Mouse (Mus musculus): ENCODE data around the gene Esp4. TPM values are rescaled to one million over a fixed set of nuclear protein-coding genes. Genes with fewer than 3 reads are reported as not detected.
"Not testable (repeated sequence)": the region's sequence is repeated elsewhere in the genome, so short reads cannot be mapped to it uniquely, and the experiment has no call there.

Gene Esp4
- polyA plus RNA-seq (2016; fragmentation: Nextera tagmentation; extraction: Ambion mirVana): not detected in 2 replicates

GRCm38 (mm10) chr17:40598294-40598693 is at the start of gene Esp4:
Gene Esp4 (plus strand): TSS chr17:40598594.
- no peak within 1 kb of the TSS for H3K27ac ChIP-seq
- no peaks in the 10 kb centered on the region for H3K4me1 ChIP-seq
- H3K9me3 ChIP-seq (replicated peaks): no peaks in the 10 kb centered on the region
- no peak within 1 kb of the TSS for H3K4me2 ChIP-seq
- no peak for ATAC-seq
- no peak within 1 kb of the TSS for H3K4me3 ChIP-seq
- no peaks in the 10 kb centered on the region for H3K36me3 ChIP-seq
- no peak within 1 kb of the TSS for H3K9ac ChIP-seq
- H3K27me3 ChIP-seq (replicated peaks): no peaks in the 10 kb centered on the region

GRCm38 (mm10) chr17:40553470-40553869 is 44.9 kb upstream of the Esp4 start:
- Histone ChIP-seq H3K27ac (no peak overlapping the region), H3K36me3 (no peaks in the 10 kb centered on the region), H3K4me1 (no peaks in the 10 kb centered on the region), H3K4me2 (no peak overlapping the region), H3K9ac (no peak overlapping the region), H3K27me3 (replicated peaks) (no peaks in the 10 kb centered on the region), H3K9me3 (replicated peaks) (no peaks in the 10 kb centered on the region), H3K4me3 (no peak overlapping the region)
- WGBS (ENCODE audit: insufficient replicate concordance): 69% methylated on average over 1 of the region's 1 CpGs
- no peak for ATAC-seq

DNA sequence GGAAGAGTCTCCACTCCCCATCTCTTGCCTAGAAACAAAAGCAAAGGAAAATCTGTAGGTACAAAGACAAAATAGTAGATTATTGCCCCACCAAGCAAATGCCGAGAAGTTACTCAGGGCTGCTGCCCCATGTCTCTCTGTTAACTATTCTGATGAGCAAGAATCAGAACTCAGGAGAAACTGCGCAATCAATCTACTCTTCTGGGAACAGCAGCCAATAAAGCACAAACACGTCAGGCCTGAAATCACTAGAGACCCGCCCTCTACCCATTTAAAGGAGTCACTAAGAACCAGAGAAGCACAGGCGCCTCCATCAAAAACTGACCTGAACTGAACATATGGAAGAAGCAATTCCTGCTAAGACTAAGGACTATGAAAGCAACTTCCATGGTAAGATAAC is 37.2 kb upstream of the Esp4 start, which contains the start of gene Esp6:
TSS of gene Esp6 (plus strand) at position 301 of the 400 bp plus-strand sequence.
- H3K27ac ChIP-seq: no peak within 1 kb of the TSS
- ATAC-seq: no peak
- no peak within 1 kb of the TSS for H3K4me3 ChIP-seq
- WGBS (ENCODE audit: insufficient replicate concordance): 68% methylated on average over 5 of the region's 5 CpGs
- no peaks in the 10 kb centered on the region for H3K9me3 ChIP-seq (replicated peaks)
- no peak within 1 kb of the TSS for H3K9ac ChIP-seq
- H3K4me2 ChIP-seq: no peak within 1 kb of the TSS
- H3K36me3 ChIP-seq: no peaks in the 10 kb centered on the region
- H3K4me1 ChIP-seq: no peaks in the 10 kb centered on the region
- no peaks in the 10 kb centered on the region for H3K27me3 ChIP-seq (replicated peaks)

DNA sequence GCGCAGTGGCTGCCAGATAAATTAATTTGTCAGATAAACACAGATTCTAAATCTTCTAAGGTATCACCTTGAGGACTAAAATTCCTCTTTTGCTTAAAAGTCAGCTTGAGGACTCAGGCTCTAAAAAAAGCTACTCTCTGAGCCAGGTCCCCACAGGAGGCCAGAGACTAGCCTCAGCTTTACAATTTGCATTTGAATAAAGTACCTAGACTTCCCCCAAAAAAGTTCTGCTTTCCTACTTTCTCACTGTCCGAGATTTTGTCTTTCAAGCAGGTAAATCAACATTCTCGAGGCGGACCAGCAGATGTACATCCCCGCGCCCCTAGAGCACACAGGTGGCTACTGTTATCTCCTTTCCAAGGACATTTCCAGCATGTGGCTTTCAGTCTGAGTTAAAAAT is 14.5 kb upstream of the Esp4 start:
- not testable (repeated sequence) for H3K27me3 ChIP-seq (replicated peaks); H3K36me3 ChIP-seq; H3K4me2 ChIP-seq; H3K9ac ChIP-seq; ATAC-seq; H3K4me3 ChIP-seq; H3K27ac ChIP-seq; H3K9me3 ChIP-seq (replicated peaks); H3K4me1 ChIP-seq
- 55% methylated on average over 6 of the region's 6 CpGs for WGBS (ENCODE audit: insufficient replicate concordance)

DNA sequence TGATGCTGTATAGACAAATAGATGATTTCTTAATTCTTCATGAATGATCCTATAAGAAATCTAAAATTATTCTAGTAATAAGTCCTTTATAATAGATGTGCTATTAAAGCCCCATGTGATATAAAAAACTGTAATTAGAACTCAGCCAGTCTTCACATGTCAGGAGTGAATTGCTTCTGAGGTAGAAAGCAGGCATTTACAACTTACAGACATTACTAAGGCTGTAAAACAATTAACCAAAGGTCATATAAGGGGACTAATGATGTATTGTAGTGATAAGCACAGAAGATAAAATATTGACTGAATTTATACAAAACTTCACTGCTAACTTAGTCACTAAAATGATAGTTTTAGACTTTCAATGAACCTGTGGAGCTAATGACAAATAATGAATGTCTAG is 7.1 kb upstream of the Esp4 start:
- no peaks in the 10 kb centered on the region for H3K27me3 ChIP-seq (replicated peaks)
- H3K4me2 ChIP-seq: no peak overlapping the region
- no peak overlapping the region for H3K4me3 ChIP-seq
- no peak for ATAC-seq
- H3K9me3 ChIP-seq (replicated peaks): no peaks in the 10 kb centered on the region
- H3K27ac ChIP-seq: no peak overlapping the region
- H3K9ac ChIP-seq: no peak overlapping the region
- H3K36me3 ChIP-seq: no peaks in the 10 kb centered on the region
- no peaks in the 10 kb centered on the region for H3K4me1 ChIP-seq

GRCm38 (mm10) chr17:40631775-40632174 is 33.4 kb downstream of the Esp4 start, which contains the start of gene Esp3:
Gene Esp3 (plus strand): TSS chr17:40632075.
- H3K36me3 ChIP-seq; H3K27me3 ChIP-seq (replicated peaks); H3K9me3 ChIP-seq (replicated peaks); H3K4me3 ChIP-seq; ATAC-seq; H3K4me1 ChIP-seq; H3K27ac ChIP-seq; H3K9ac ChIP-seq; H3K4me2 ChIP-seq: not testable (repeated sequence)
- 63% methylated on average over 1 of the region's 1 CpGs for WGBS (ENCODE audit: insufficient replicate concordance)

Other genes starting within 250 kb of the Esp4 start
- gene Esp8, start 78.6 kb upstream of the Esp4 start, polyA plus RNA-seq (2016; fragmentation: Nextera tagmentation; extraction: Ambion mirVana): not detected in 2 replicates
- gene Esp6, start 37.1 kb upstream of the Esp4 start, polyA plus RNA-seq (2016; fragmentation: Nextera tagmentation; extraction: Ambion mirVana): not detected in 2 replicates
- gene Esp3, start 33.5 kb downstream of the Esp4 start, polyA plus RNA-seq (2016; fragmentation: Nextera tagmentation; extraction: Ambion mirVana): not detected in 2 replicates
- not detected in 2 replicates for gene Esp1, start 128.5 kb downstream of the Esp4 start, polyA plus RNA-seq (2016; fragmentation: Nextera tagmentation; extraction: Ambion mirVana)
- gene Crisp2, start 208.4 kb downstream of the Esp4 start, polyA plus RNA-seq (2016; fragmentation: Nextera tagmentation; extraction: Ambion mirVana): 0.08 and 0.17 TPM in 2 replicates
- 216 and 219 TPM in 2 replicates for gene Rhag, start 212.5 kb downstream of the Esp4 start, polyA plus RNA-seq (2016; fragmentation: Nextera tagmentation; extraction: Ambion mirVana)

Measured in liver, embryonic 12.5 days (tissue).